Mouse (Mus musculus) hindbrain, embryonic 11.5 days (tissue): ENCODE results near the gene Dtx4. TPM values are rescaled to one million over a fixed set of nuclear protein-coding genes. Genes with fewer than 3 reads are reported as not detected.

Source experiments
- ATAC-seq: fragments of 200-750 bp; cut with Nextera tagmentation; 2 replicates; pipeline ENCODE4 v1.8.0; 2017; ENCODE audit warnings: mild to moderate bottlenecking, moderate TSS enrichment, moderate library complexity; ENCODE audit not compliant: low FRiP score
- DNase-seq: peaks from one replicate; pipeline ENCODE4 v3.0.0-alpha.2; 2015; ENCODE audit warnings: low spot score
- H3K27ac ChIP-seq: fragments of 300-500 bp; sonication (generic); 2 replicates; pipeline ENCODE4 v1.5.1; 2014; ENCODE audit warnings: mild to moderate bottlenecking, low read depth, low read length
- H3K27me3 ChIP-seq: fragments of 300-500 bp; sonication (generic); 2 replicates; pipeline ENCODE4 v1.6.1; 2014; ENCODE audit warnings: mild to moderate bottlenecking, low read length, moderate library complexity, mixed read lengths; ENCODE audit not compliant: control insufficient read depth, insufficient read depth
- H3K36me3 ChIP-seq: fragments of 300-500 bp; sonication (generic); 2 replicates; pipeline ENCODE4 v1.6.1; 2014; ENCODE audit warnings: mild to moderate bottlenecking, low read length, moderate library complexity, mixed read lengths; ENCODE audit not compliant: control insufficient read depth, insufficient read depth
- H3K4me1 ChIP-seq: fragments of 300-500 bp; sonication (generic); replicated peaks from 2 replicates; pipeline ENCODE4 v1.6.1; 2014; ENCODE audit warnings: low read length, mixed read lengths; ENCODE audit not compliant: control insufficient read depth, insufficient read depth
- H3K4me2 ChIP-seq: fragments of 300-500 bp; sonication (generic); replicated peaks from 2 replicates; pipeline ENCODE4 v1.6.1; 2014; ENCODE audit warnings: mild to moderate bottlenecking, low read depth, low read length
- H3K4me3 ChIP-seq: fragments of 300-500 bp; sonication (generic); 2 replicates; pipeline ENCODE4 v1.5.1; 2014; ENCODE audit warnings: low read depth, low read length
- H3K9ac ChIP-seq: fragments of 300-500 bp; sonication (generic); 2 replicates; pipeline ENCODE4 v1.6.1; 2014; ENCODE audit warnings: low read depth, low read length
- H3K9me3 ChIP-seq: fragments of 300-500 bp; sonication (generic); 2 replicates; pipeline ENCODE4 v1.6.1; 2016; ENCODE audit warnings: low read length; ENCODE audit not compliant: control insufficient read depth
- WGBS: fragments of 180-500 bp; shearing (Covaris S2); extraction: QIAGEN DNeasy Blood & Tissue Kit; methylation state at CpG from one replicate; pipeline ENCODE4 v1.1.7; 2014; 5-methylcytosine and 5-hydroxymethylcytosine counted together
- polyA plus RNA-seq: library from polyadenylated mRNA; unstranded; fragments of >200 nt; fragmentation: Nextera tagmentation; extraction: Ambion mirVana; gene quantifications from 2 replicates; pipeline ENCODE4 v1.2.1, GENCODE M21; 2014

Gene Dtx4
- polyA plus RNA-seq, 1 experiment from 2014 or later = 55.4 TPM

- ATAC-seq (no peak), DNase-seq (no peak)
- peak overlapping the region; percentile 92 for H3K4me3 ChIP-seq
- 0 out of 2 replicates have a peak, but pooled peaks cover 4% of the 10 kb centered on the region for H3K36me3 ChIP-seq
- peaks cover 16% of the 10 kb centered on the region for H3K4me1 ChIP-seq
- peak overlapping the region; percentile 78 for H3K4me2 ChIP-seq
- peak overlapping the region; percentile 72 for H3K27ac ChIP-seq
- no peaks in the 10 kb centered on the region for H3K27me3 ChIP-seq
- 51% methylated on average over 4 of the region's 4 CpGs for WGBS
- peak overlapping the region; percentile 99; the same call in 1 of the 2 replicates for H3K9ac ChIP-seq
- H3K9me3 ChIP-seq = no peaks in the 10 kb centered on the region
Measured at GRCm38 (mm10) chr19:12498321-12498720, 2.9 kb downstream of the Dtx4 start.

- 37% methylated on average over 2 of the region's 2 CpGs for WGBS
- H3K4me1 ChIP-seq = peaks cover 16% of the 10 kb centered on the region
- no peak overlapping the region; the same call in 1 of the 2 replicates for H3K9ac ChIP-seq
- H3K9me3 ChIP-seq = no peaks in the 10 kb centered on the region
- H3K36me3 ChIP-seq = 0 out of 2 replicates have a peak, but pooled peaks cover 4% of the 10 kb centered on the region
- H3K4me2 ChIP-seq = peak overlapping the region; percentile 78
- H3K27me3 ChIP-seq = no peaks in the 10 kb centered on the region
- DNase-seq (no peak), ATAC-seq (no peak)
- peak overlapping the region; percentile 72 for H3K27ac ChIP-seq
- peak overlapping the region; percentile 92 for H3K4me3 ChIP-seq
Measured at GRCm38 (mm10) chr19:12497909-12498308, 3.3 kb downstream of the Dtx4 start.

- DNase-seq (no peak), ATAC-seq (no peak)
- Histone ChIP-seq H3K36me3 (peaks cover 8% of the 10 kb centered on the region; the same call in 1 of the 2 replicates), H3K4me2 (no peak overlapping the region), H3K27ac (peak overlapping the region; percentile 94), H3K27me3 (no peaks in the 10 kb centered on the region), H3K4me1 (peaks cover 25% of the 10 kb centered on the region), H3K9ac (no peak overlapping the region), H3K4me3 (no peak overlapping the region), H3K9me3 (no peaks in the 10 kb centered on the region)
- WGBS = 57% methylated on average over 2 of the region's 2 CpGs
Measured at GRCm38 (mm10) chr19:12496241-12496640, 5.0 kb downstream of the Dtx4 start.

- peak; percentile 48 for DNase-seq
- 14% methylated on average over 3 of the region's 3 CpGs for WGBS
- H3K9me3 ChIP-seq = no peaks in the 10 kb centered on the region
- peak overlapping the region; percentile 94 for H3K27ac ChIP-seq
- peak; percentile 41 for ATAC-seq
- peak overlapping the region; percentile 25 for H3K4me2 ChIP-seq
- H3K9ac ChIP-seq = no peak overlapping the region
- peaks cover 8% of the 10 kb centered on the region; the same call in 1 of the 2 replicates for H3K36me3 ChIP-seq
- H3K27me3 ChIP-seq = no peaks in the 10 kb centered on the region
- no peak overlapping the region for H3K4me3 ChIP-seq
- H3K4me1 ChIP-seq = peaks cover 32% of the 10 kb centered on the region
Measured at GRCm38 (mm10) chr19:12494972-12495535, 6.2 kb downstream of the Dtx4 start.

GRCm38 (mm10) chr19:12494187-12494458 is 7.1 kb downstream of the Dtx4 start:
- Histone ChIP-seq H3K9me3 (no peaks in the 10 kb centered on the region), H3K27me3 (no peaks in the 10 kb centered on the region), H3K9ac (peak overlapping the region; percentile 20; the same call in 1 of the 2 replicates), H3K36me3 (peaks cover 8% of the 10 kb centered on the region; the same call in 1 of the 2 replicates), H3K4me1 (peaks cover 32% of the 10 kb centered on the region), H3K4me2 (no peak overlapping the region), H3K27ac (peak overlapping the region; percentile 94), H3K4me3 (no peak overlapping the region)
- DNase-seq = no peak
- WGBS = 27% methylated on average over 4 of the region's 4 CpGs
- ATAC-seq = no peak

GRCm38 (mm10) chr19:12493453-12494186 is 7.6 kb downstream of the Dtx4 start:
- peak overlapping the region; percentile 19 for H3K4me2 ChIP-seq
- H3K9me3 ChIP-seq = no peaks in the 10 kb centered on the region
- no peak overlapping the region for H3K4me3 ChIP-seq
- H3K36me3 ChIP-seq = peaks cover 8% of the 10 kb centered on the region; the same call in 1 of the 2 replicates
- peak; percentile 60 for DNase-seq
- H3K27ac ChIP-seq = peak overlapping the region; percentile 94
- H3K4me1 ChIP-seq = peaks cover 28% of the 10 kb centered on the region
- WGBS = 27% methylated on average over 4 of the region's 4 CpGs
- H3K27me3 ChIP-seq = no peaks in the 10 kb centered on the region
- H3K9ac ChIP-seq = no peak overlapping the region
- peak; percentile 30 for ATAC-seq

GRCm38 (mm10) chr19:12491636-12492035 is 9.6 kb downstream of the Dtx4 start:
- DNase-seq = no peak
- 94% methylated on average over 7 of the region's 7 CpGs for WGBS
- H3K36me3 ChIP-seq = peaks cover 4% of the 10 kb centered on the region; the same call in 1 of the 2 replicates
- no peak overlapping the region for H3K9ac ChIP-seq
- H3K4me2 ChIP-seq = no peak overlapping the region; the same call in 1 of the 2 replicates
- H3K4me1 ChIP-seq = peaks cover 31% of the 10 kb centered on the region
- no peak overlapping the region for H3K4me3 ChIP-seq
- H3K27me3 ChIP-seq = no peaks in the 10 kb centered on the region
- no peak for ATAC-seq
- no peaks in the 10 kb centered on the region for H3K9me3 ChIP-seq
- H3K27ac ChIP-seq = peak overlapping the region; percentile 94

GRCm38 (mm10) chr19:12489675-12490570 is 11.3 kb downstream of the Dtx4 start:
- peak overlapping the region; percentile 24; the same call in 1 of the 2 replicates for H3K9ac ChIP-seq
- peak; percentile 71 for ATAC-seq
- no peaks in the 10 kb centered on the region for H3K9me3 ChIP-seq
- DNase-seq = peak; percentile 63
- H3K36me3 ChIP-seq = peaks cover 7% of the 10 kb centered on the region
- H3K4me1 ChIP-seq = peaks cover 25% of the 10 kb centered on the region
- 30% methylated on average over 11 of the region's 11 CpGs for WGBS
- H3K27ac ChIP-seq = peak overlapping the region; percentile 94
- H3K27me3 ChIP-seq = no peaks in the 10 kb centered on the region
- H3K4me3 ChIP-seq = no peak overlapping the region
- peak overlapping the region; percentile 15; the same call in 1 of the 2 replicates for H3K4me2 ChIP-seq
